Mouse (Mus musculus): ENCODE results near the gene Ralgapa2.

GRCm38 (mm10) chr2:146511401-146511865, 711 bp downstream of the Ralgapa2 start:
- TF ChIP-seq CTCF (IDR thresholded peaks at IDR 0.05; ENCODE audit: control insufficient read depth, insufficient read depth, insufficient read length) (no peak), USF1 (IDR thresholded peaks at IDR 0.05; ENCODE audit: low read depth) (no peak), FOSL1 (IDR thresholded peaks at IDR 0.05; ENCODE audit: insufficient read depth, low read length, poor library complexity, severe bottlenecking) (no peak), MYOG (IDR thresholded peaks at IDR 0.05; ENCODE audit: control insufficient read depth, extremely low read depth, insufficient read length) (no peak), MAX (IDR thresholded peaks at IDR 0.05) (no peak), CEBPB (IDR thresholded peaks at IDR 0.05; ENCODE audit: low read depth) (no peak)
